ENCODE assay signal across 8 mouse cellular contexts in the genomic region with DNA sequence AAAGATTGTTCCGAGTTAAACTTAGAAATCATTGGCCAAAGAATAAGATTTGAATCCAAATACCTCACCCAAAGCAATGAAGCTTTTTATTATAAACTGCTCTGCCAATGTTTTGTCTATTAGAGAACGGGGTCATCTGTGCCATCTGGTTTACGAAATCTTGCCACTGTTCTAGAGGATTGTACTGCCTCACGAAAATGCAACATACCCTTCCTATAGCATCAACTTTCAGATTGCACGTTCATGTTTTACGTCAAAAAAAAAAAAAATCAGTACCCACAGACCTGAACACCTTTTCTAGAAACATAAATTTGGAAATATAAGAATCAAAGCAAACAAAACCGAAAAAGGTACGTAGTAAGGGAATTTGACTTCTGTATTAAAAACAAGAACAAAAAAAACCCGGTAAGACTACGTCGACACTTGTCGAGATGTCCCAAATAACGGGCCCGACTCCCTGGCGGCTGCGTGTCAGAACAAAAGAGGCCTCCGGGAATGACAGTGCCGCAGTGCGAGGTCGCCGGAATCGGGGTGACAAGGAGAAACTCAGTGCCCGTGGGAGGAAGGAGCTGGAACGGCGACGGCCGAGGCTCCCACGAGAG. TPM values are rescaled to one million over a fixed set of nuclear protein-coding genes. Genes with fewer than 3 reads are reported as not detected.
DNase-seq lines count a peak whose midpoint lies in the region; ATAC-seq and TF ChIP-seq lines count a peak whose summit lies in the region.

No protein-coding gene starts in this region.

- 3% methylated on average over 28 of the region's 28 CpGs for WGBS in heart, embryonic 16.5 days
- 5% methylated on average over 28 of the region's 28 CpGs for WGBS in forebrain, embryonic 13.5 days
- WGBS in liver, postnatal 0 days (ENCODE audit: insufficient replicate concordance), result 2% methylated on average over 28 of the region's 28 CpGs

- peaks cover 16% of the 10 kb centered on the region for H3K4me1 ChIP-seq in heart, embryonic 16.5 days (ENCODE audit: control insufficient read depth, insufficient read depth, low read length)
- H3K4me1 ChIP-seq in G1E (ENCODE audit: insufficient read depth, low read depth, low read length), result peaks cover 9% of the 10 kb centered on the region; the same call in 1 of the 2 replicates
- peaks cover 33% of the 10 kb centered on the region for H3K4me1 ChIP-seq in forebrain, embryonic 13.5 days
- H3K4me1 ChIP-seq in liver, postnatal 0 days (ENCODE audit: insufficient read depth), result peaks cover 10% of the 10 kb centered on the region

- H3K9ac ChIP-seq in heart, embryonic 16.5 days (ENCODE audit: low read length), result peak overlapping the region; percentile 91
- H3K9ac ChIP-seq in forebrain, embryonic 13.5 days, result peak overlapping the region; percentile 93
- peak overlapping the region; percentile 81 for H3K9ac ChIP-seq in liver, postnatal 0 days (replicated peaks)

- peak overlapping the region; percentile 83 for H3K4me3 ChIP-seq in heart, embryonic 16.5 days (ENCODE audit: low read length)
- H3K4me3 ChIP-seq in G1E (ENCODE audit: low read depth, low read length), result peak overlapping the region; percentile 80
- H3K4me3 ChIP-seq in forebrain, embryonic 13.5 days, result peak overlapping the region; percentile 79
- H3K4me3 ChIP-seq in liver, postnatal 0 days (ENCODE audit: low read depth, low read length), result peak overlapping the region; percentile 74

- no peak for TF ChIP-seq CTCF in G1E (IDR thresholded peaks at IDR 0.05; ENCODE audit: low read depth, low read length)
- no peak for TF ChIP-seq CTCF in liver, postnatal 0 days (IDR thresholded peaks at IDR 0.05; ENCODE audit: low read depth)

- peak overlapping the region; percentile 92 for H3K27ac ChIP-seq in heart, embryonic 16.5 days (ENCODE audit: low read length)
- peak overlapping the region; percentile 95 for H3K27ac ChIP-seq in forebrain, embryonic 13.5 days
- H3K27ac ChIP-seq in liver, postnatal 0 days (ENCODE audit: low read depth), result peak overlapping the region; percentile 91

- H3K4me2 ChIP-seq in heart, embryonic 16.5 days (ENCODE audit: low read depth, low read length), result peak overlapping the region; percentile 84
- peak overlapping the region; percentile 67 for H3K4me2 ChIP-seq in forebrain, embryonic 13.5 days
- peak overlapping the region; percentile 68 for H3K4me2 ChIP-seq in liver, postnatal 0 days (ENCODE audit: low read depth, low read length)

- ATAC-seq in heart, embryonic 16.5 days (replicated peaks; ENCODE audit: extremely low read depth, insufficient read depth, low FRiP score), result no peak
- no peak for ATAC-seq in G1E (ENCODE audit: extremely low read depth, insufficient number of reproducible peaks, low FRiP score, poor library complexity, severe bottlenecking)
- ATAC-seq in forebrain, embryonic 13.5 days, result no peak
- no peak for ATAC-seq in liver, postnatal 0 days
- ATAC-seq in granulocyte monocyte progenitor cell, adult 5-6 weeks (replicated peaks; ENCODE audit: poor library complexity, severe bottlenecking), result no peak

- intact Hi-C loops in heart, postnatal 10 days (cut with DNase I), result no loop called here

- H3K36me3 ChIP-seq in heart, embryonic 16.5 days (ENCODE audit: control insufficient read depth, insufficient read depth), result peaks cover 6% of the 10 kb centered on the region
- peaks cover 8% of the 10 kb centered on the region for H3K36me3 ChIP-seq in G1E (replicated peaks)
- peaks cover 6% of the 10 kb centered on the region for H3K36me3 ChIP-seq in forebrain, embryonic 13.5 days (ENCODE audit: poor library complexity, severe bottlenecking)
- peaks cover 4% of the 10 kb centered on the region; the same call in 1 of the 2 replicates for H3K36me3 ChIP-seq in liver, postnatal 0 days (replicated peaks; ENCODE audit: insufficient read depth, low read length)

- no peak for TF ChIP-seq EP300 in liver, postnatal 0 days (IDR thresholded peaks at IDR 0.05; ENCODE audit: low read depth)

- H3K27me3 ChIP-seq in heart, embryonic 16.5 days (ENCODE audit: control insufficient read depth, insufficient read depth, low read length), result 0 out of 2 replicates have a peak, but pooled peaks cover 2% of the 10 kb centered on the region
- H3K27me3 ChIP-seq in G1E (ENCODE audit: insufficient read depth, low read length), result no peaks in the 10 kb centered on the region
- H3K27me3 ChIP-seq in forebrain, embryonic 13.5 days, result no peaks in the 10 kb centered on the region
- no peaks in the 10 kb centered on the region for H3K27me3 ChIP-seq in liver, postnatal 0 days (ENCODE audit: insufficient read depth, low read length)

- DNase-seq in heart, postnatal 10 days, result no peak
- DNase-seq in G1E (ENCODE audit: low spot score), result no peak
- no peak for DNase-seq in liver, postnatal 0 days
- DNase-seq in cerebellum, postnatal 14 days, result no peak
- no peak for DNase-seq in thymus, adult 18-20 months

- H3K9me3 ChIP-seq in heart, embryonic 16.5 days (replicated peaks; ENCODE audit: control insufficient read depth, low read length), result no peaks in the 10 kb centered on the region
- H3K9me3 ChIP-seq in G1E (replicated peaks), result no peaks in the 10 kb centered on the region
- H3K9me3 ChIP-seq in forebrain, embryonic 13.5 days (replicated peaks), result no peaks in the 10 kb centered on the region
- no peaks in the 10 kb centered on the region for H3K9me3 ChIP-seq in liver, postnatal 0 days (ENCODE audit: low read length)

RNA-seq across cellular contexts. Expression of gene Serinc1, which starts 0.6 kb away (rescaled TPM):
- 149 and 168 TPM in 2 replicates for polyA plus RNA-seq in heart, embryonic 16.5 days (2015; fragmentation: Nextera tagmentation; extraction: Ambion mirVana)
- total RNA-seq in heart, postnatal 10 days (2021), result 100 to 1,000 TPM; 255 to 258 TPM
- total RNA-seq in G1E (2014; fragmentation: Nextera tagmentation) (69.3 and 75.6 TPM in 2 replicates), G1E (2017) (51.4 and 53.4 TPM in 2 replicates)
- 2.6 and 3.7 TPM in 2 replicates for polyA plus RNA-seq in G1E (2012)
- 261 and 282 TPM in 2 replicates for polyA plus RNA-seq in forebrain, embryonic 13.5 days (2015; fragmentation: Nextera tagmentation; extraction: Ambion mirVana)
- 79.2 and 81.6 TPM in 2 replicates for polyA plus RNA-seq in liver, postnatal 0 days (2015; fragmentation: Nextera tagmentation; extraction: Ambion mirVana)
- total RNA-seq in granulocyte monocyte progenitor cell, adult 5-6 weeks (2014; fragmentation: Nextera tagmentation), result 46.8 and 47.3 TPM in 2 replicates
- total RNA-seq in granulocyte monocyte progenitor cell, adult 5-6 weeks (2017), result 93.0 and 99.7 TPM in 2 replicates

RNA-seq across cellular contexts. Expression of gene Hsf2, which starts 45.5 kb away (rescaled TPM):
- 19.8 and 20.4 TPM in 2 replicates for polyA plus RNA-seq in heart, embryonic 16.5 days (2015; fragmentation: Nextera tagmentation; extraction: Ambion mirVana)
- total RNA-seq in heart, postnatal 10 days (2021), result 10 to 100 TPM; 20.8 to 21.1 TPM
- total RNA-seq in G1E (2014; fragmentation: Nextera tagmentation) (15.2 TPM in 2 replicates), G1E (2017) (13.6 and 15.7 TPM in 2 replicates)
- polyA plus RNA-seq in G1E (2012), result 0.33 and 0.61 TPM in 2 replicates
- polyA plus RNA-seq in forebrain, embryonic 13.5 days (2015; fragmentation: Nextera tagmentation; extraction: Ambion mirVana), result 82.0 and 86.3 TPM in 2 replicates
- polyA plus RNA-seq in liver, postnatal 0 days (2015; fragmentation: Nextera tagmentation; extraction: Ambion mirVana), result 20.2 and 27.3 TPM in 2 replicates
- 12.5 and 15.0 TPM in 2 replicates for total RNA-seq in granulocyte monocyte progenitor cell, adult 5-6 weeks (2014; fragmentation: Nextera tagmentation)
- total RNA-seq in granulocyte monocyte progenitor cell, adult 5-6 weeks (2017), result 22.1 and 30.4 TPM in 2 replicates

Comparison
In these comparisons a context has a peak if more than half of its experiments do, and no peak if none do; other contexts are left out.
1. RNA of gene Serinc1, which starts 0.6 kb away (polyA plus RNA-seq): 261 to 282 TPM in forebrain, embryonic 13.5 days, 149 to 168 TPM in heart, embryonic 16.5 days and 79.2 to 81.6 TPM in liver, postnatal 0 days; 2.6 to 3.7 TPM in G1E; every median in the first group is over 10 times any median in the second.
2. RNA of gene Hsf2, which starts 45.5 kb away (polyA plus RNA-seq): 82.0 to 86.3 TPM in forebrain, embryonic 13.5 days, 20.2 to 27.3 TPM in liver, postnatal 0 days and 19.8 to 20.4 TPM in heart, embryonic 16.5 days; 0.33 to 0.61 TPM in G1E; every median in the first group is over 10 times any median in the second.
3. Peak in every context shown above with its lines, with median percentiles within 50 percentile points of each other: H3K27ac ChIP-seq, H3K4me2 ChIP-seq, H3K4me3 ChIP-seq and H3K9ac ChIP-seq.